Mouse (Mus musculus): ENCODE data around the gene Wsb1. TPM values are rescaled to one million over a fixed set of nuclear protein-coding genes. Genes with fewer than 3 reads are reported as not detected.

Wsb1 gene
- polyA plus RNA-seq, 1 experiment from 2014 or later, result 282 TPM

GRCm38 (mm10) chr11:79228089-79228488 is 26.4 kb downstream of the Wsb1 start:
- 87% methylated on average over 2 of the region's 2 CpGs for WGBS
- H3K4me1 ChIP-seq (replicated peaks; ENCODE audit: control insufficient read depth, insufficient read depth, low read length), result peaks cover 10% of the 10 kb centered on the region
- H3K4me3 ChIP-seq (ENCODE audit: low read depth, low read length), result no peak overlapping the region
- no peaks in the 10 kb centered on the region for H3K9me3 ChIP-seq (ENCODE audit: control insufficient read depth, low read length)
- H3K27me3 ChIP-seq (replicated peaks; ENCODE audit: control insufficient read depth, insufficient read depth, low read length), result no peaks in the 10 kb centered on the region
- ATAC-seq (replicated peaks; ENCODE audit: low FRiP score, low TSS enrichment, low read depth) (no peak), DNase-seq (ENCODE audit: low spot score) (no peak)
- no peaks in the 10 kb centered on the region for H3K36me3 ChIP-seq (ENCODE audit: control insufficient read depth, insufficient read depth, low read length)
- H3K9ac ChIP-seq (ENCODE audit: low read length), result no peak overlapping the region
- no peak overlapping the region for H3K4me2 ChIP-seq (ENCODE audit: low read length)
- H3K27ac ChIP-seq (ENCODE audit: low read depth), result no peak overlapping the region

- H3K36me3 ChIP-seq (ENCODE audit: control insufficient read depth, insufficient read depth, low read length), result no peaks in the 10 kb centered on the region
- ATAC-seq (replicated peaks; ENCODE audit: low FRiP score, low TSS enrichment, low read depth) (no peak), DNase-seq (ENCODE audit: low spot score) (no peak)
- no peaks in the 10 kb centered on the region for H3K9me3 ChIP-seq (ENCODE audit: control insufficient read depth, low read length)
- no peak overlapping the region for H3K4me2 ChIP-seq (ENCODE audit: low read length)
- 52% methylated on average over 8 of the region's 8 CpGs for WGBS
- no peak overlapping the region for H3K4me3 ChIP-seq (ENCODE audit: low read depth, low read length)
- H3K27ac ChIP-seq (ENCODE audit: low read depth), result no peak overlapping the region
- peaks cover 10% of the 10 kb centered on the region for H3K4me1 ChIP-seq (replicated peaks; ENCODE audit: control insufficient read depth, insufficient read depth, low read length)
- H3K9ac ChIP-seq (ENCODE audit: low read length), result no peak overlapping the region
- H3K27me3 ChIP-seq (replicated peaks; ENCODE audit: control insufficient read depth, insufficient read depth, low read length), result no peaks in the 10 kb centered on the region
Observed at GRCm38 (mm10) chr11:79225371-79226155, 28.9 kb downstream of the Wsb1 start.

DNA sequence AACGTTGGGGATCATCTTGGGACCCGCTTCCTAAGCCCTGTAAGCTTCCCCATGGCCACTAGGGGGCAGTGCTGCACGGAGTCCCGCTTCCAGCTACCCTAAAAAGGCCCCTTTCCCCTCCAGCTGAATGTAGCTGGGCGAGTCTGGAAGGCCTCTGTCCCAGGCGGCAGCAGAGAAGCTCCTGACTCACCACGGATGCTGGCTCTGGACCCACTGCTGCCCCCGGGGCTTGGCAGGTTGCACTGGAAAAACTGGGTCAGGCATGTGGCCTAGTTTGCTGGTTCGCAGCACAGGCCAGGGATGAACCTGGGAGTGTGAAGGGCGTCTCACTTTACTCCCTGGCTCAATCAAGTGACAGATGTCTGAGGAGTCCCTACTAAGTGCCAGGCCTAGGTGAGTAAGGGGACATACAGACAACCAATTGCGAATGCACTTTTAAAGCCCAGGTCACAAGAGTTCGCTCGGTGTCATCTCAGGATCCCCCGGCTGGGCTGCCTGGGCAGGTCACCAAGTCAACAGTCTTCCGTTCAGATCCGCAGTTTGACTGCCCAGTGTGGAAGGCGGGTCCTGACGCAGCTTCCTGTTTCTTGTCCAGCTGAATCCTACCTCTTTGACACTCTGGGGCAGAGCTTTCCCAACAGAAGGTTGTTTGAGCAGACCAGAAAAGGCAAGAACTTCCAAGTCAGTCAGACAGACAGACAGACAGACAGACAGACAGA is 29.8 kb downstream of the Wsb1 start:
- 27% methylated on average over 18 of the region's 18 CpGs for WGBS
- H3K4me2 ChIP-seq (ENCODE audit: low read length), result peak overlapping the region; percentile 37; the same call in 1 of the 2 replicates
- H3K4me1 ChIP-seq (replicated peaks; ENCODE audit: control insufficient read depth, insufficient read depth, low read length), result peaks cover 10% of the 10 kb centered on the region
- no peaks in the 10 kb centered on the region for H3K36me3 ChIP-seq (ENCODE audit: control insufficient read depth, insufficient read depth, low read length)
- H3K4me3 ChIP-seq (ENCODE audit: low read depth, low read length), result no peak overlapping the region
- H3K27ac ChIP-seq (ENCODE audit: low read depth), result peak overlapping the region; percentile 70
- H3K9ac ChIP-seq (ENCODE audit: low read length), result no peak overlapping the region; the same call in 1 of the 2 replicates
- peak; percentile 67 for ATAC-seq (replicated peaks; ENCODE audit: low FRiP score, low TSS enrichment, low read depth)
- no peaks in the 10 kb centered on the region for H3K27me3 ChIP-seq (replicated peaks; ENCODE audit: control insufficient read depth, insufficient read depth, low read length)
- DNase-seq (ENCODE audit: low spot score), result peak; percentile 98
- no peaks in the 10 kb centered on the region for H3K9me3 ChIP-seq (ENCODE audit: control insufficient read depth, low read length)

DNA sequence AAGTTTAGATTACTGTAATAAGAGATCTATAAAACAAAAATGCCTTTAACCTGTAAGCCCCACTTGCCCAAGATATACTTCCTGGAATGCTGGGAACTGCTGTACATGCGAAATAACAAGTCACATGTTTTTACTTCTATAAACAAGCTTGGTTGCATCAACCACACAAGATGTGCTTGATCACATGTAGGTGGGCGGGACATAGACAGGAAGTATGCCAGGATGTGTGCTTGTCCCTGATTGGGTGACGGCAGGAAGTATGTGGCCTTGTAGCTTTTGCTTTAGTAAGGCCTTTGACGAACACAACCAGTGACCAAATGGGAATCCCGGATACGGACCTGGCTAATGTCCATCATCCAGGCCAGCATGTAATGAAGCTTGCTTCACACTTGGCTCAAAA is 31.1 kb downstream of the Wsb1 start:
- Histone ChIP-seq H3K4me3 (ENCODE audit: low read depth, low read length) (no peak overlapping the region), H3K4me1 (replicated peaks; ENCODE audit: control insufficient read depth, insufficient read depth, low read length) (peaks cover 10% of the 10 kb centered on the region), H3K4me2 (ENCODE audit: low read length) (no peak overlapping the region), H3K9ac (ENCODE audit: low read length) (no peak overlapping the region), H3K36me3 (ENCODE audit: control insufficient read depth, insufficient read depth, low read length) (no peaks in the 10 kb centered on the region), H3K27me3 (replicated peaks; ENCODE audit: control insufficient read depth, insufficient read depth, low read length) (no peaks in the 10 kb centered on the region), H3K27ac (ENCODE audit: low read depth) (no peak overlapping the region), H3K9me3 (ENCODE audit: control insufficient read depth, low read length) (no peaks in the 10 kb centered on the region)
- no peak for DNase-seq (ENCODE audit: low spot score)
- WGBS, result 84% methylated on average over 6 of the region's 6 CpGs
- ATAC-seq (replicated peaks; ENCODE audit: low FRiP score, low TSS enrichment, low read depth), result no peak

DNA sequence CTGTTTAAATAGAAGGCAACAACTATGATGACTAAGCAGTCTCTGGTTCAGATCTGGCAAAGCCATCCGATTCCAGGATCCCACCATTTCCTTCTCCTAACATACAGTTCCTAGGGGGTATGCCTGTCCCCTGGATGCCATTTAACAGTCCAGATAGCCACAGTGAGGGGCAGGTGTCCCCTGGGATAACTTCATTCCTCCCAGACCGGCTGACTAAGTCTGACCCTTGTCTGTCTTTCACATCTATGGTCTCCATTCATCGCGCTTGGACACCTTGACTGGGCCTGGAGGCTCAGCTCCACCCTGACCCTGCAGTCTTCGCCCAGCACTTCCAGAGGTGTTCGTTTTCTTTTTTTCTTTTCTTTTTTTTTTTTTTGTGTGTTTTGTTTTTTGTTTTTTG is 31.8 kb downstream of the Wsb1 start:
- H3K9me3 ChIP-seq (ENCODE audit: control insufficient read depth, low read length), result no peaks in the 10 kb centered on the region
- no peaks in the 10 kb centered on the region for H3K36me3 ChIP-seq (ENCODE audit: control insufficient read depth, insufficient read depth, low read length)
- ATAC-seq (replicated peaks; ENCODE audit: low FRiP score, low TSS enrichment, low read depth) (no peak), DNase-seq (ENCODE audit: low spot score) (no peak)
- no peaks in the 10 kb centered on the region for H3K27me3 ChIP-seq (replicated peaks; ENCODE audit: control insufficient read depth, insufficient read depth, low read length)
- H3K4me3 ChIP-seq (ENCODE audit: low read depth, low read length), result no peak overlapping the region
- no peak overlapping the region for H3K27ac ChIP-seq (ENCODE audit: low read depth)
- H3K9ac ChIP-seq (ENCODE audit: low read length), result no peak overlapping the region
- no peak overlapping the region for H3K4me2 ChIP-seq (ENCODE audit: low read length)
- WGBS, result 92% methylated on average over 6 of the region's 6 CpGs
- peaks cover 10% of the 10 kb centered on the region for H3K4me1 ChIP-seq (replicated peaks; ENCODE audit: control insufficient read depth, insufficient read depth, low read length)

- no peak overlapping the region for H3K27ac ChIP-seq (ENCODE audit: low read depth)
- no peaks in the 10 kb centered on the region for H3K27me3 ChIP-seq (replicated peaks; ENCODE audit: control insufficient read depth, insufficient read depth, low read length)
- H3K9ac ChIP-seq (ENCODE audit: low read length), result no peak overlapping the region
- no peak for ATAC-seq (replicated peaks; ENCODE audit: low FRiP score, low TSS enrichment, low read depth)
- no peaks in the 10 kb centered on the region for H3K9me3 ChIP-seq (ENCODE audit: control insufficient read depth, low read length)
- H3K36me3 ChIP-seq (ENCODE audit: control insufficient read depth, insufficient read depth, low read length), result no peaks in the 10 kb centered on the region
- no peak overlapping the region for H3K4me3 ChIP-seq (ENCODE audit: low read depth, low read length)
- H3K4me2 ChIP-seq (ENCODE audit: low read length), result no peak overlapping the region
- DNase-seq (ENCODE audit: low spot score), result no peak
- H3K4me1 ChIP-seq (replicated peaks; ENCODE audit: control insufficient read depth, insufficient read depth, low read length), result peaks cover 10% of the 10 kb centered on the region
- WGBS, result 77% methylated on average over 5 of the region's 5 CpGs
Observed at GRCm38 (mm10) chr11:79221641-79222040, 32.8 kb downstream of the Wsb1 start.

DNA sequence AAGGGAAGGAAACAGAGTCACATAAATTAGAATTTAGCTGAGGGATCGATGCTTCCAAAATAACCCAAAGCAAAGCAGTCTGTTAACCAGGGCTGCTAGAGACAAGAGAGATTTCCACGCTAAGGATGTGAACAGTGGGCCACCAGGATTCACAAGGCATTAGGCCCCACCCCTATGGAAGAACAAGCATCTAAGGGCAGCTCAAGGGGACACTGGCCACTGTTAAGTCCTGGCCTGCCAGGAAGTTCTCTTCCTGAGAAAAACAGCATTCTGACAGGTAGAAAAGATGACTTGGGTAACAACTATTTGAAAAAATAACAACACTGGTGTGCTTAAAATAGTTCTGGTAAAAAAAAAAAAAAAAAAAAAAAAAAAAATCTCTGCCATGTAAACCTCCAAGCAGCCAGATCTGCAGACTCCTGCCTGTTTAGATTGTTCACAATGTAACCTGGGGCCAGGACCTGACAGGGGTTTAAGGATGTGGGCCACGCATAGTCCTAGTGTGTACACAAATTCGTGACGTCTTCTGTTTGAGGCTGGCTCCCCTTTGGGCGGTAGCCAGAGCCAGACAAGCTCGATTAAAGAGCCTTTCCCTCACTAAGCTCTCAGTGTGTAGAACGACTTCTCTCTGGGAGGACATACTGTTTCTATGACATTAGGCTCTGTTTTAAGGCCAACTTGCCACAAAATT is 35.4 kb downstream of the Wsb1 start:
- Histone ChIP-seq H3K27ac (ENCODE audit: low read depth) (no peak overlapping the region), H3K4me2 (ENCODE audit: low read length) (no peak overlapping the region), H3K4me3 (ENCODE audit: low read depth, low read length) (no peak overlapping the region), H3K9me3 (ENCODE audit: control insufficient read depth, low read length) (no peaks in the 10 kb centered on the region), H3K9ac (ENCODE audit: low read length) (no peak overlapping the region), H3K27me3 (replicated peaks; ENCODE audit: control insufficient read depth, insufficient read depth, low read length) (no peaks in the 10 kb centered on the region), H3K4me1 (replicated peaks; ENCODE audit: control insufficient read depth, insufficient read depth, low read length) (no peaks in the 10 kb centered on the region), H3K36me3 (ENCODE audit: control insufficient read depth, insufficient read depth, low read length) (no peaks in the 10 kb centered on the region)
- WGBS, result 50% methylated on average over 8 of the region's 8 CpGs
- ATAC-seq (replicated peaks; ENCODE audit: low FRiP score, low TSS enrichment, low read depth) (no peak), DNase-seq (ENCODE audit: low spot score) (no peak)

- Histone ChIP-seq H3K27ac (ENCODE audit: low read depth) (no peak overlapping the region), H3K4me3 (ENCODE audit: low read depth, low read length) (no peak overlapping the region), H3K36me3 (ENCODE audit: control insufficient read depth, insufficient read depth, low read length) (no peaks in the 10 kb centered on the region), H3K9ac (ENCODE audit: low read length) (no peak overlapping the region), H3K27me3 (replicated peaks; ENCODE audit: control insufficient read depth, insufficient read depth, low read length) (no peaks in the 10 kb centered on the region), H3K9me3 (ENCODE audit: control insufficient read depth, low read length) (no peaks in the 10 kb centered on the region), H3K4me1 (replicated peaks; ENCODE audit: control insufficient read depth, insufficient read depth, low read length) (no peaks in the 10 kb centered on the region), H3K4me2 (ENCODE audit: low read length) (no peak overlapping the region)
- ATAC-seq (replicated peaks; ENCODE audit: low FRiP score, low TSS enrichment, low read depth) (no peak), DNase-seq (ENCODE audit: low spot score) (no peak)
- 100% methylated on average over 1 of the region's 1 CpGs for WGBS
Observed at GRCm38 (mm10) chr11:79218061-79218460, 36.4 kb downstream of the Wsb1 start.
